Mouse (Mus musculus): Measurements from ENCODE around the gene Apbb1ip. TPM values are rescaled to one million over a fixed set of nuclear protein-coding genes. Genes with fewer than 3 reads are reported as not detected.

Gene Apbb1ip
- total RNA-seq, 2 experiments from 2014 or later, result 2.6 to 2.7 TPM

- no peak for DNase-seq
- intact Hi-C loops (cut with DNase I; ENCODE audit: low total_unique reads), result no loop called here
These were observed 130.1 kb downstream of the Apbb1ip start for GRCm38 (mm10) chr2:22903947-22904346.

GRCm38 (mm10) chr2:22914421-22914820 lies 140.5 kb downstream of the Apbb1ip start:
- DNase-seq, result no peak
- intact Hi-C loops (cut with DNase I; ENCODE audit: low total_unique reads), result no loop called here

- no peak for DNase-seq
- intact Hi-C loops (cut with DNase I; ENCODE audit: low total_unique reads), result no loop called here
These were observed 144.8 kb downstream of the Apbb1ip start for GRCm38 (mm10) chr2:22918651-22919050.

Other genes starting within 250 kb of the Apbb1ip start
- not detected for gene Gad2, start 151.9 kb upstream of the Apbb1ip start, total RNA-seq (2021)
- gene Pdss1, start 121.4 kb downstream of the Apbb1ip start, total RNA-seq (2021), result 10 to 100 TPM; 16.0 to 18.1 TPM

All from gastrocnemius, postnatal 14 days (tissue).